Mouse (Mus musculus) midbrain, embryonic 14.5 days (tissue): Measurements from ENCODE around the gene Bmf. TPM values are rescaled to one million over a fixed set of nuclear protein-coding genes. Genes with fewer than 3 reads are reported as not detected.

Experiments used
- ATAC-seq: fragments of 200-750 bp; cut with Nextera tagmentation; 2 replicates; pipeline ENCODE4 v1.8.0; 2017; ENCODE audit warnings: moderate number of reproducible peaks, moderate library complexity; ENCODE audit not compliant: low FRiP score, low TSS enrichment
- DNase-seq: peaks from one replicate; pipeline ENCODE4 v3.0.0-alpha.2; 2015
- H3K27ac ChIP-seq: fragments of 300-500 bp; sonication (generic); replicated peaks from 2 replicates; pipeline ENCODE4 v1.5.1; 2014; ENCODE audit warnings: mild to moderate bottlenecking, low read depth, low read length, moderate library complexity
- H3K27me3 ChIP-seq: fragments of 300-500 bp; sonication (generic); 2 replicates; pipeline ENCODE4 v1.6.1; 2014; ENCODE audit warnings: low read length, control low read depth, mixed read lengths; ENCODE audit not compliant: control insufficient read depth, insufficient read depth
- H3K36me3 ChIP-seq: fragments of 300-500 bp; sonication (generic); 2 replicates; pipeline ENCODE4 v1.6.1; 2014; ENCODE audit warnings: low read length, control low read depth; ENCODE audit not compliant: control insufficient read depth, insufficient read depth
- H3K4me1 ChIP-seq: fragments of 300-500 bp; sonication (generic); 2 replicates; pipeline ENCODE4 v1.6.1; 2014; ENCODE audit warnings: mild to moderate bottlenecking, antibody characterized with exemption, low read length, control low read depth; ENCODE audit not compliant: control insufficient read depth, insufficient read depth
- H3K4me2 ChIP-seq: fragments of 300-500 bp; sonication (generic); 2 replicates; pipeline ENCODE4 v1.6.1; 2014; ENCODE audit warnings: mild to moderate bottlenecking, low read length, moderate library complexity
- H3K4me3 ChIP-seq: fragments of 300-500 bp; sonication (generic); replicated peaks from 2 replicates; pipeline ENCODE4 v1.5.1; 2014; ENCODE audit warnings: low read depth, low read length
- H3K9ac ChIP-seq: fragments of 300-500 bp; sonication (generic); replicated peaks from 2 replicates; pipeline ENCODE4 v1.6.1; 2014; ENCODE audit warnings: mild to moderate bottlenecking, low read length, moderate library complexity
- H3K9me3 ChIP-seq: fragments of 300-500 bp; sonication (generic); 2 replicates; pipeline ENCODE4 v1.6.1; 2016; ENCODE audit warnings: low read length, control low read depth, mixed read lengths; ENCODE audit not compliant: control insufficient read depth
- WGBS: fragments of 180-500 bp; shearing (Covaris S2); extraction: QIAGEN DNeasy Blood & Tissue Kit; methylation state at CpG from one replicate; pipeline ENCODE4 v1.1.7; 2014; 5-methylcytosine and 5-hydroxymethylcytosine counted together
- polyA plus RNA-seq: library from polyadenylated mRNA; unstranded; fragments of >200 nt; fragmentation: Nextera tagmentation; extraction: Ambion mirVana; gene quantifications from 2 replicates; pipeline ENCODE4 v1.2.1, GENCODE M21; 2014

Bmf gene
- polyA plus RNA-seq, 1 experiment from 2014 or later = 1.9 TPM

DNA sequence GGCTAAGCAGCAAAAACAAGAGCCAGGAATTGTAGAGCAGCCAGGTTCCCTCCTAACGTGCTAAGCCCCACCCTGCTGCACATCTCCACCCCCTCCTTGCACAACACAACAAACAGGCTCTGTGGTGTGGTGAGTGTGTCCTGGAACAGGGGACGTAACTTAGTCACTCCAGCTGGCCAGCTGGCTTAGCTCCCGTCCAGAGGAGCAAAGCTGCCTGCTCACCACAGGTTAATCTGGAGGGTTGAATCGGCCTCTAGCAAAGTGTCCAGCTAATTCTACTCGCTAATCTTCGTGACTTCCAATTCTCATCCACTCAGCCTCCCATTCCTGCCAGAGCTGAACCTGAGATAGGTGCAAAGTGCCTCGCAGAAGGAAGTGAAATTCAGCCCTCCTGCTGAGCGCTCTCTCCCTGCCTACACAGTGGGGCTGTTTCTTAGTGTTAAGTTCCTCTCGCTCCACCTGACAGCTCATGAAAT, 1.9 kb downstream of the Bmf start:
- H3K36me3 ChIP-seq = no peaks in the 10 kb centered on the region
- peak overlapping the region; percentile 8; the same call in 1 of the 2 replicates for H3K4me3 ChIP-seq
- WGBS = 12% methylated on average over 9 of the region's 9 CpGs
- peaks cover 33% of the 10 kb centered on the region for H3K4me1 ChIP-seq
- DNase-seq (no peak), ATAC-seq (no peak)
- H3K27ac ChIP-seq = no peak overlapping the region
- H3K4me2 ChIP-seq = peak overlapping the region; percentile 95
- H3K9me3 ChIP-seq = no peaks in the 10 kb centered on the region
- H3K9ac ChIP-seq = no peak overlapping the region
- peaks cover 9% of the 10 kb centered on the region; the same call in 1 of the 2 replicates for H3K27me3 ChIP-seq

DNA sequence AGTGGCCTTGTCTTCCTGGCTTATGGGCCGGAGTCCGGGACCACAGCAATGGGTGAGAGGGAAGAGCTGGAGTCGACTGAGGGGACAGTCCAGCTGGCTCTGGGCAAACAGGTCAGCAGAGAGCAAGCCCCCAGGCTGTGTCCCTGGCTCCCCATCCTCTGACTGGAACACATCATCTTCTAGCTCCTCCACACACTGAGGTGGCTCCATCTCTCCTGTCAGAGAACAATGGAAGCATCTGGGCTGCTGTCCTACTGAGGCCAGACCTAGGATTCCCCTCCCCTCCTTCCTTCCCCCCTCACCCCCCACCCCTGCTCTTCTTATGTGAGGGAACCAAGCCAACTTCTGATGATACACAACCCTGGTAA, 2.7 kb downstream of the Bmf start:
- H3K27me3 ChIP-seq = peaks cover 9% of the 10 kb centered on the region; the same call in 1 of the 2 replicates
- 54% methylated on average over 3 of the region's 3 CpGs for WGBS
- H3K36me3 ChIP-seq = no peaks in the 10 kb centered on the region
- no peaks in the 10 kb centered on the region for H3K9me3 ChIP-seq
- no peak overlapping the region for H3K27ac ChIP-seq
- peaks cover 33% of the 10 kb centered on the region for H3K4me1 ChIP-seq
- DNase-seq = no peak
- no peak overlapping the region for H3K4me3 ChIP-seq
- no peak for ATAC-seq
- no peak overlapping the region for H3K4me2 ChIP-seq
- H3K9ac ChIP-seq = no peak overlapping the region

DNA sequence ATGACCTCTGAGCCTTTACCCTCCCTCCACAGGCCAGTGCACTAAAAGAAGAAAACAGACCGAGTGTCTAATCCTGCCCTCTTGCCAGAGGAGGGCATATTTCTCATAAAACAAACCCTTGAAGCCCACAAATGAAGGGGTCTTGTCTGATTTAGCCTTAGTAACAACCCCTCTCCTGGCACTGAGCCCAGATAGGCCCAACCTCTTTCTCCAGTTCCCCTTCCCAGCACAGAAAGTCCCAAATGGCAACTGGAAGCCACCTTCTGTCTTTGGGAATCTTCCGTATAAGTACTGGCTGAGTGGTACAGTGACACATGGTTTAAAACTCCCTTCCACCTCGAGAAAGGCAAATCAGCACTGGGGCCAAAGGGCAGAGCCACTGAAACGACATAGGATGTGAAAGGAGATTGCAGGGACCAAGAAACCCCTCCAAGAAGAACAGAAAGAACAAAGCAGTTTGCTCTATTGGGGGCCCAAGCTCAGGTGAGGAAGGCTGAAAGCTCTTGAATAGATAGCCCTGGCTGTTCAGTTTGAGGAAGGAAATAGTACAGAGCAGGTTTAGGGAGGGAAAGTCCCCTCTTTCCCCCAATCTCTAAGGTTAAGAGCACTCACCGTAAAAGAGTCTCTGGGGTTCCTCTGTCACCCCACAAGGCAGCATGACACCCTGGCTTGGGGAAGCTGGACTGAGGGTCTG, 3.2 kb downstream of the Bmf start:
- WGBS = 24% methylated on average over 5 of the region's 5 CpGs
- Histone ChIP-seq H3K4me2 (no peak overlapping the region), H3K27ac (no peak overlapping the region; the same call in 1 of the 2 replicates)

DNA sequence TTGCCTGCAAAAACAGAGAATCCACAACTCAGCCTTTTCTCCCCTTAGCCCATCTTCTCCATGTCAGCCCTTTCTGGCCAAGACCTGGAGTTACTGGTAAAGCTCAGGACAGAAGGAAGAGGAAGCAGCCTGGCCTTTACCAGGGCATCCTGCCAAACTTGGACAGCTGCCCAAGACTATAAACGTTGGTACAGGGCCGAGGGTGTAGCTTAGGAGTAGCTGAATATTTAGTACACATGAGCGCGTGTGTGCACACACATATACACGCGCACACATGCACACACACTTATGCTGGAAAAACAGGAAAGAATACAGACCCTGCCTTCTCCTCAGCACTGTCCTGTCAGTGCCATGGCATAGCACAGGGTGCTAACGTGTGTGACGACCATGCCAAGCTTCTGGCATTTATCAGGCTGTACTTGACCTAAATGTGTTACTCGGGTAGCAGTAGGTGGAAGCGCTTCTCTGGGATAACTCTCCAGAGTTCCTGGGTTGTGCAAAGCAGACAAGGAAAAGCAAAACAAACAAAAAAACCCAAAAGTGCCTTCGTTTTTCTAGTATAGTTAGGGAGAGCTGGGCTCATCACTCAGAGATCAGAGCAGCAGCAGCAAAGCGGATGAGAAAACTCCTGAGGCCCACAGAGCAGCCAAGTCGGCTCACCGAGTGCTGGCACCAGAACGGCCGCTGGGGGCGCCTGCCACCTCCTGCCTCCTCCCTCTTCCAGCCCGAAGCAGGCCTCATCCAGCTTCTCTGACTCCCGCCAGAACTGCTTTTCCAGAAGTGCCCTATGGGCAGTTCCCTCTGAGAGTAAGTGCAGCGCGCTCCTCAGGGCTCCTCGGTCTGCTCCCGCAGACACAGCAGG, 4.0 kb downstream of the Bmf start:
- ATAC-seq (0 out of 2 replicates have a peak, but pooled peaks have one; percentile 9), DNase-seq (peak; percentile 90)
- Histone ChIP-seq H3K4me3 (no peak overlapping the region), H3K36me3 (no peaks in the 10 kb centered on the region), H3K9me3 (no peaks in the 10 kb centered on the region), H3K27me3 (peaks cover 9% of the 10 kb centered on the region; the same call in 1 of the 2 replicates), H3K9ac (peak overlapping the region; percentile 12; the same call in 1 of the 2 replicates), H3K27ac (peak overlapping the region; percentile 57; the same call in 1 of the 2 replicates), H3K4me1 (peaks cover 33% of the 10 kb centered on the region), H3K4me2 (no peak overlapping the region)
- WGBS = 24% methylated on average over 23 of the region's 23 CpGs

More for the DNA sequence above, 3.2 kb downstream of the Bmf start:
- Histone ChIP-seq H3K27me3 (peaks cover 9% of the 10 kb centered on the region; the same call in 1 of the 2 replicates), H3K4me1 (peaks cover 33% of the 10 kb centered on the region), H3K36me3 (no peaks in the 10 kb centered on the region), H3K9ac (peak overlapping the region; percentile 12; the same call in 1 of the 2 replicates), H3K9me3 (no peaks in the 10 kb centered on the region), H3K4me3 (no peak overlapping the region)
- ATAC-seq = no peak
- DNase-seq = no peak

DNA sequence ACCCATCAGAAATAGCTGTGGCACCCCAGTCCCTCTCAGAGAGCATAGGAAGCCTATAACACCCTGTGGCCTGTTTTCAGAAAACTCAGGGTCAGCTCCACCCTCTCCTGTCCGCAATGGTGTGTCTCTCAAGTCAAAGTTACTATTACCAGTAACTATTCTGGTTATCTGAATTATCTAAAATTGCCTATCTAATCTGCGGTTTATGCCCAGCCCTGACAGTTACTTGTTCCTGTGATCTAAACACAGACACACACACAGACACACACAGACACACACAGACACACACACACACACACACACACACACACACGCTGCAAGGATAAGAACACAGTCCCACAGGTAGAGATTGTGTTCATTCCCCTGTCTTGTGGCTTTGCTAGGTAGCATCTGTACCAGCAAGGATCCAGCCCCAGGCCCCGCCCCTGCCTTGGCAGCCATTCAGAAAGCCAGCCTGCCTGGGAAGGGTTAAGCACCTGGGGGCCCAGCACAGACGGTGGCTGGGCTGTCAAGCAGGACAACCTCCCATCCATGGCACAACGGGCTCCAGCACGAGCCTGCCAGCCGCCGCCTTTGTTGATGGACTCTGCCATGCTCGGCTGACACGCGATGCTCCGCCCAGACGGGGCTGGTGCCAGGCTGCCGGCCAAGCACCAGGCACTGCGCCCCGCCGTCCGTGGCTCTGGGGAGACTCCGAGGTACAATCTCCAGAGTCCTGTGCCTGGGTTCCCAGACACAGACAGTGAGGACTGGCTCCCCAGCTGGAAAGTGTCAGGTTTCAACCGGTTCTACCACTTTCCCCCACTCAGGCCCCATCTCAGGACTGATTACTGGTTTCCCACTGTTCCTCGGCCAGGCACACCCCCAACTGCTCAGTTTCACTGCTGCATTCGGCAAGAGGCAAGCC, 5.3 kb downstream of the Bmf start:
- peaks cover 9% of the 10 kb centered on the region; the same call in 1 of the 2 replicates for H3K27me3 ChIP-seq
- no peaks in the 10 kb centered on the region for H3K9me3 ChIP-seq
- H3K4me3 ChIP-seq = peak overlapping the region; percentile 30
- WGBS = 9% methylated on average over 23 of the region's 23 CpGs
- H3K4me2 ChIP-seq = peak overlapping the region; percentile 55
- peak overlapping the region; percentile 46 for H3K9ac ChIP-seq
- no peaks in the 10 kb centered on the region for H3K36me3 ChIP-seq
- DNase-seq = peak; percentile 82
- ATAC-seq = peak; percentile 72
- H3K27ac ChIP-seq = peak overlapping the region; percentile 57; the same call in 1 of the 2 replicates
- peaks cover 33% of the 10 kb centered on the region for H3K4me1 ChIP-seq

DNA sequence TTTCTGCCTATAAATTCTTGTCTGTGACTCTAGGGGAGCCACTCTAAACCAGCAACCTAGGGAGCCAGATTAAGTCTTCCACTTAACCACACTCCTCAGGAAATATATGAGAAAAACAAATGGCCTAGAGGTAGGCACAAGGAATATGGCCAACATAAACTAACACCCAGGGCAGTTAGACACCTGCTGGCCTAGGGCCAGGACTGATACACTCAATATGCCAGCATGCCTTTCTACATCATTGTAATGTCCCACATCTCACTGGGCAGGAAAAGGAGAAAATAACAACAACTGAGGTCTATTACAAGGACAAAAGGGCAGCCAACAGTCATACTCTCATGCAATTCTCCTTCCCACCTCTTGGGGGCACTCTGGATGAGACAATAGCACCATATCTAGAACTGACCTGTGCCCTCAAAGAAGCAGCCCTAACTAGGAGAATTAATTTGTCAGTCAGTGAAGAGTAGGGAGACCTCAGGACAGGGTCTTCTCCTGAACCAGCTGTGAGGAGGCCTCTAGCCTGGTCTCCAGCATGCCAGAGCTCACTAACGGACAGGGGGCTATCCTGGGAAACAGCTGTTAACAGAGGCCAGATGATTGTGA, 6.4 kb downstream of the Bmf start:
- H3K4me2 ChIP-seq = no peak overlapping the region
- H3K4me1 ChIP-seq = peaks cover 24% of the 10 kb centered on the region
- peaks cover 7% of the 10 kb centered on the region; the same call in 1 of the 2 replicates for H3K27me3 ChIP-seq
- no peaks in the 10 kb centered on the region for H3K9me3 ChIP-seq
- no peak for ATAC-seq
- WGBS = 88% methylated on average over 1 of the region's 1 CpGs
- no peaks in the 10 kb centered on the region for H3K36me3 ChIP-seq
- DNase-seq = no peak
- no peak overlapping the region for H3K27ac ChIP-seq
- no peak overlapping the region for H3K9ac ChIP-seq
- H3K4me3 ChIP-seq = no peak overlapping the region

DNA sequence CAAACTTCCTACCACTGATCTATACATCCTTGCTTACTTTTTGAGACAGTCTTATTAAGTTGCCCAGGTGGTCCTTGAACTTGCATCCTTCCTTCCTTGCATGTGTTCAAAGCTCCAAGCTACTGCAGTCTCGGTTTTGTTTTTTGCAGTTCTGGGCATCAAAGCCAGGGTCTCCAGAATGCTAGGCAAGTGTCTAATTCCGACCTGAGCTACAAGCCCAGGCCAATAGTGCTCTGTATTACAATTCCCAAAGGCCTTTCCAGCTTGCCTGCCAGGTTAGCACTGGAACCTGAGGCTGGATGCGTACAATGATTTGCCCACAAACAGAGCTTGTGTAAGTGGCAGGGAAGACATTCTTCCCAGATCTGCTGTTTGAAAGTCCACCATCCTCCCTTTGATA, 7.8 kb downstream of the Bmf start:
- no peak for ATAC-seq
- WGBS = 93% methylated on average over 3 of the region's 3 CpGs
- H3K4me1 ChIP-seq = peaks cover 21% of the 10 kb centered on the region; the same call in 1 of the 2 replicates

More for the DNA sequence above, 7.8 kb downstream of the Bmf start:
- DNase-seq = no peak
- H3K9me3 ChIP-seq = no peaks in the 10 kb centered on the region
- no peak overlapping the region for H3K4me3 ChIP-seq
- H3K36me3 ChIP-seq = no peaks in the 10 kb centered on the region
- H3K27me3 ChIP-seq = no peaks in the 10 kb centered on the region
- no peak overlapping the region for H3K4me2 ChIP-seq
- H3K9ac ChIP-seq = no peak overlapping the region
- no peak overlapping the region for H3K27ac ChIP-seq
